Mouse (Mus musculus): ENCODE measurements around the gene Zc2hc1b.

DNA sequence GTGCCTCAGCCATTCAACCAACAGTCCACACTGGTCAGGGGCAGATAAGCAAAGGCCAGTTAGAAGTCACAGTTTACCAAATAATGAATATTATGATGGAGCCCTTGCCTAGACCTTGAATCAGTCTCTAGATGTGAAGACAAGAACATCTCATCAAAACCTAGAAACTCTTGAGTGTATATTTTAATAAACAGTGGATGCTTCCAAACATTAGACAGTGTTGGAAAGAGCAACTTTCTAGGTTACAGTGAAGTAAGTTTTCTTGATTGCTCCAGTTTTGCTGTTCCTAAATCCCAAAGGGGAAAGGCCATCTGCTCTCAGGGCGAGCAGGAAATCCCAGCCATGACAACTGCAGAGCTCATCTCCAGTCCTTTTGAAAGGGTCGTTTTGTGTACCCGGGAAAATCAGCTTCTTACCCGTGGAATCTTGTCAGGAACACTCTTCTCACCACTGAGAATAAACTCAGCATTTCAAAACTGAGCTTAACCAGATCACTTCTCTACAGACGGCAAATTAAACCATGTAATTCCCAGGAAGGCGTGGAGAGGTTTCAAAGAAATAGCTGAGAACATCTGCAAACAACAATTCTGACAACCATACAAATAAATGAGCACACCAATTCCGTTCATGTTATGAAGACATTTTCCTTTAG lies at the start of gene Zc2hc1b:
- no peak for TF ChIP-seq CTCF (IDR thresholded peaks at IDR 0.05; ENCODE audit: control insufficient read depth, insufficient read depth, low read length)
- TF ChIP-seq POLR2A (IDR thresholded peaks at IDR 0.05; ENCODE audit: borderline replicate concordance, control insufficient read depth, low read depth, low read length) = no peak
